Mouse (Mus musculus) megakaryocyte, embryonic 14.5 days (primary cell): ENCODE data around the gene Cdh16.

Source experiments
- FLI1 ChIP-seq: IDR thresholded peaks from 2 replicates; pipeline ENCODE4 v1.6.1; 2012; ENCODE audit warnings: low read length, inconsistent platforms, mixed read lengths
- GATA1 ChIP-seq: IDR thresholded peaks from 3 replicates; pipeline ENCODE4 v1.6.1; 2012; ENCODE audit warnings: mixed read lengths, low read length, inconsistent platforms, borderline replicate concordance

- TF ChIP-seq GATA1 = no peak
- TF ChIP-seq FLI1 = no peak
These were observed 22.8 kb downstream of the Cdh16 start for GRCm38 (mm10) chr8:104601386-104601785.
